Mouse (Mus musculus) midbrain, embryonic 12.5 days (tissue): ENCODE results near the gene Bri3. TPM values are rescaled to one million over a fixed set of nuclear protein-coding genes. Genes with fewer than 3 reads are reported as not detected.

Experiments
- ATAC-seq: fragments of 200-750 bp; cut with Nextera tagmentation; 2 replicates; pipeline ENCODE4 v1.8.0; 2017; ENCODE audit warnings: low read depth, moderate TSS enrichment, moderate library complexity; ENCODE audit not compliant: low FRiP score
- H3K27ac ChIP-seq: fragments of 300-500 bp; sonication (generic); replicated peaks from 2 replicates; pipeline ENCODE4 v1.5.1; 2016; ENCODE audit warnings: mild to moderate bottlenecking
- H3K27me3 ChIP-seq: fragments of 300-500 bp; sonication (generic); 2 replicates; pipeline ENCODE4 v1.6.1; 2016; ENCODE audit warnings: mild to moderate bottlenecking
- H3K36me3 ChIP-seq: fragments of 300-500 bp; sonication (generic); 2 replicates; pipeline ENCODE4 v1.6.1; 2016
- H3K4me1 ChIP-seq: fragments of 300-500 bp; sonication (generic); 2 replicates; pipeline ENCODE4 v1.6.1; 2016
- H3K4me2 ChIP-seq: fragments of 300-500 bp; sonication (generic); replicated peaks from 2 replicates; pipeline ENCODE4 v1.6.1; 2016; ENCODE audit warnings: mild to moderate bottlenecking, moderate library complexity
- H3K4me3 ChIP-seq: fragments of 300-500 bp; sonication (generic); 2 replicates; pipeline ENCODE4 v1.5.1; 2016; ENCODE audit warnings: mild to moderate bottlenecking
- H3K9ac ChIP-seq: fragments of 300-500 bp; sonication (generic); replicated peaks from 2 replicates; pipeline ENCODE4 v1.6.1; 2016; ENCODE audit warnings: mild to moderate bottlenecking, moderate library complexity
- H3K9me3 ChIP-seq: fragments of 300-500 bp; sonication (generic); 2 replicates; pipeline ENCODE4 v1.6.1; 2016; ENCODE audit warnings: mild to moderate bottlenecking
- WGBS: fragments of 180-500 bp; shearing (Covaris S2); methylation state at CpG from one replicate; pipeline ENCODE4 v1.1.7; 2016; 5-methylcytosine and 5-hydroxymethylcytosine counted together
- polyA plus RNA-seq: library from polyadenylated mRNA; unstranded; fragments of >200 nt; fragmentation: Nextera tagmentation; extraction: Ambion mirVana; gene quantifications from 2 replicates; pipeline ENCODE4 v1.2.1, GENCODE M21; 2016

Bri3 gene
- polyA plus RNA-seq, 1 experiment from 2014 or later: 145 TPM

GRCm38 (mm10) chr5:144466987-144467386 is 222.8 kb downstream of the Bri3 start:
- H3K4me3 ChIP-seq: no peak overlapping the region
- H3K36me3 ChIP-seq: no peaks in the 10 kb centered on the region
- no peaks in the 10 kb centered on the region for H3K4me1 ChIP-seq
- no peaks in the 10 kb centered on the region for H3K27me3 ChIP-seq
- WGBS: 52% methylated on average over 6 of the region's 6 CpGs
- H3K9ac ChIP-seq: no peak overlapping the region
- no peak for ATAC-seq
- no peak overlapping the region for H3K27ac ChIP-seq
- H3K9me3 ChIP-seq: no peaks in the 10 kb centered on the region
- no peak overlapping the region for H3K4me2 ChIP-seq

GRCm38 (mm10) chr5:144473056-144473455 is 228.8 kb downstream of the Bri3 start:
- H3K36me3 ChIP-seq: no peaks in the 10 kb centered on the region
- no peak overlapping the region for H3K9ac ChIP-seq
- H3K9me3 ChIP-seq: no peaks in the 10 kb centered on the region
- no peaks in the 10 kb centered on the region for H3K27me3 ChIP-seq
- 83% methylated on average over 14 of the region's 14 CpGs for WGBS
- H3K4me1 ChIP-seq: no peaks in the 10 kb centered on the region
- no peak overlapping the region for H3K4me2 ChIP-seq
- no peak overlapping the region for H3K27ac ChIP-seq
- H3K4me3 ChIP-seq: no peak overlapping the region
- ATAC-seq: no peak

- H3K9me3 ChIP-seq: no peaks in the 10 kb centered on the region
- ATAC-seq: no peak
- no peak overlapping the region for H3K27ac ChIP-seq
These were observed 235.5 kb downstream of the Bri3 start for GRCm38 (mm10) chr5:144479677-144480171.

GRCm38 (mm10) chr5:144483659-144484375 is 239.6 kb downstream of the Bri3 start:
- Histone ChIP-seq H3K9ac (no peak overlapping the region), H3K4me3 (no peak overlapping the region), H3K36me3 (no peaks in the 10 kb centered on the region), H3K4me2 (no peak overlapping the region), H3K4me1 (peaks cover 20% of the 10 kb centered on the region; the same call in 1 of the 2 replicates), H3K9me3 (no peaks in the 10 kb centered on the region), H3K27ac (peak overlapping the region; percentile 27; the same call in 1 of the 2 replicates), H3K27me3 (no peaks in the 10 kb centered on the region)
- WGBS: 51% methylated on average over 16 of the region's 16 CpGs
- peak; percentile 56; the same call in 1 of the 2 replicates for ATAC-seq

More at GRCm38 (mm10) chr5:144479677-144480171, 235.5 kb downstream of the Bri3 start:
- Histone ChIP-seq H3K27me3 (no peaks in the 10 kb centered on the region), H3K4me1 (peaks cover 20% of the 10 kb centered on the region; the same call in 1 of the 2 replicates), H3K9ac (no peak overlapping the region), H3K36me3 (no peaks in the 10 kb centered on the region), H3K4me3 (no peak overlapping the region), H3K4me2 (no peak overlapping the region)
- WGBS: 44% methylated on average over 8 of the region's 8 CpGs

- no peak for ATAC-seq
- no peak overlapping the region for H3K4me2 ChIP-seq
- WGBS: 19% methylated on average over 6 of the region's 6 CpGs
- no peaks in the 10 kb centered on the region for H3K9me3 ChIP-seq
- H3K4me1 ChIP-seq: no peaks in the 10 kb centered on the region
- H3K27ac ChIP-seq: no peak overlapping the region
- no peaks in the 10 kb centered on the region for H3K27me3 ChIP-seq
- no peak overlapping the region for H3K4me3 ChIP-seq
- no peaks in the 10 kb centered on the region for H3K36me3 ChIP-seq
- H3K9ac ChIP-seq: no peak overlapping the region
These were observed 247.1 kb downstream of the Bri3 start for GRCm38 (mm10) chr5:144491308-144491707.

Other genes with a start within 250 kb of the Bri3 start
- 111 TPM in 2 replicates for gene Ccz1, start 229.6 kb upstream of the Bri3 start, polyA plus RNA-seq
- not detected in 2 replicates for gene Ocm, start 217.8 kb upstream of the Bri3 start, polyA plus RNA-seq
- 8.8 and 9.1 TPM in 2 replicates for gene Lmtk2, start 144.0 kb upstream of the Bri3 start, polyA plus RNA-seq
- 0.12 TPM in 1 of 2 replicates, not detected in the other for gene Bhlha15, start 54.2 kb upstream of the Bri3 start, polyA plus RNA-seq
- 33.5 and 36.1 TPM in 2 replicates for gene Tecpr1, start 20.8 kb upstream of the Bri3 start, polyA plus RNA-seq
- 2.5 and 2.9 TPM in 2 replicates for gene Baiap2l1, start 113.7 kb downstream of the Bri3 start, polyA plus RNA-seq